Mouse (Mus musculus) stomach, embryonic 15.5 days (tissue): Measurements from ENCODE around the gene Akr1b3. TPM values are rescaled to one million over a fixed set of nuclear protein-coding genes. Genes with fewer than 3 reads are reported as not detected.

Experiments used
- ATAC-seq: fragments of 200-750 bp; cut with Nextera tagmentation; 2 replicates; pipeline ENCODE4 v1.8.0; 2017; ENCODE audit warnings: low read depth, moderate number of reproducible peaks, moderate TSS enrichment; ENCODE audit not compliant: insufficient read depth, low FRiP score
- H3K27ac ChIP-seq: fragments of 300-500 bp; sonication (generic); 2 replicates; pipeline ENCODE4 v1.5.1; 2015; ENCODE audit warnings: mild to moderate bottlenecking, inconsistent platforms
- H3K27me3 ChIP-seq: fragments of 300-500 bp; sonication (generic); replicated peaks from 2 replicates; pipeline ENCODE4 v1.6.1; 2015; ENCODE audit warnings: inconsistent platforms
- H3K36me3 ChIP-seq: fragments of 300-500 bp; sonication (generic); 2 replicates; pipeline ENCODE4 v1.6.1; 2015; ENCODE audit warnings: inconsistent platforms
- H3K4me1 ChIP-seq: fragments of 300-500 bp; sonication (generic); 2 replicates; pipeline ENCODE4 v1.6.1; 2015; ENCODE audit warnings: inconsistent platforms
- H3K4me2 ChIP-seq: fragments of 300-500 bp; sonication (generic); 2 replicates; pipeline ENCODE4 v1.6.1; 2015; ENCODE audit warnings: mild to moderate bottlenecking, inconsistent platforms
- H3K4me3 ChIP-seq: fragments of 300-500 bp; sonication (generic); replicated peaks from 2 replicates; pipeline ENCODE4 v1.5.1; 2015; ENCODE audit warnings: inconsistent platforms
- H3K9ac ChIP-seq: fragments of 300-500 bp; sonication (generic); 2 replicates; pipeline ENCODE4 v1.6.1; 2015; ENCODE audit warnings: inconsistent platforms
- H3K9me3 ChIP-seq: fragments of 300-500 bp; sonication (generic); 2 replicates; pipeline ENCODE4 v1.6.1; 2016; ENCODE audit warnings: inconsistent platforms
- WGBS: fragments of 180-500 bp; shearing (Covaris S2); methylation state at CpG from one replicate; pipeline ENCODE4 v1.1.7; 2015; 5-methylcytosine and 5-hydroxymethylcytosine counted together
- polyA plus RNA-seq: library from polyadenylated mRNA; unstranded; fragments of >200 nt; fragmentation: Nextera tagmentation; extraction: Ambion mirVana; gene quantifications from 2 replicates; pipeline ENCODE4 v1.2.1, GENCODE M21; 2015

Akr1b3 gene
- polyA plus RNA-seq, 1 experiment from 2014 or later, result 110 TPM

GRCm38 (mm10) chr6:34290091-34290490, 27.2 kb downstream of the Akr1b3 start:
- no peak for ATAC-seq
- WGBS, result 86% methylated on average over 17 of the region's 17 CpGs
- H3K27me3 ChIP-seq, result no peaks in the 10 kb centered on the region
- H3K9ac ChIP-seq, result no peak overlapping the region
- H3K4me3 ChIP-seq, result no peak overlapping the region
- H3K36me3 ChIP-seq, result no peaks in the 10 kb centered on the region
- no peak overlapping the region for H3K27ac ChIP-seq
- H3K4me2 ChIP-seq, result no peak overlapping the region
- no peaks in the 10 kb centered on the region for H3K4me1 ChIP-seq
- H3K9me3 ChIP-seq, result no peaks in the 10 kb centered on the region

- no peak overlapping the region for H3K27ac ChIP-seq
- ATAC-seq, result no peak
- 81% methylated on average over 10 of the region's 10 CpGs for WGBS
- no peaks in the 10 kb centered on the region for H3K9me3 ChIP-seq
- no peaks in the 10 kb centered on the region for H3K4me1 ChIP-seq
- H3K4me2 ChIP-seq, result no peak overlapping the region
- H3K9ac ChIP-seq, result no peak overlapping the region
- H3K36me3 ChIP-seq, result no peaks in the 10 kb centered on the region
- no peaks in the 10 kb centered on the region for H3K27me3 ChIP-seq
- no peak overlapping the region for H3K4me3 ChIP-seq
These were observed 29.2 kb downstream of the Akr1b3 start for GRCm38 (mm10) chr6:34288098-34288497.

GRCm38 (mm10) chr6:34286841-34287240, 30.4 kb downstream of the Akr1b3 start:
- Histone ChIP-seq H3K4me3 (no peak overlapping the region), H3K4me1 (no peaks in the 10 kb centered on the region), H3K4me2 (no peak overlapping the region), H3K36me3 (no peaks in the 10 kb centered on the region), H3K9me3 (no peaks in the 10 kb centered on the region), H3K9ac (no peak overlapping the region), H3K27ac (no peak overlapping the region), H3K27me3 (no peaks in the 10 kb centered on the region)
- 67% methylated on average over 3 of the region's 3 CpGs for WGBS
- no peak for ATAC-seq

GRCm38 (mm10) chr6:34278385-34278784, 38.9 kb downstream of the Akr1b3 start:
- no peaks in the 10 kb centered on the region for H3K27me3 ChIP-seq

GRCm38 (mm10) chr6:34277665-34278064, 39.6 kb downstream of the Akr1b3 start:
- Histone ChIP-seq H3K27me3 (no peaks in the 10 kb centered on the region), H3K9me3 (no peaks in the 10 kb centered on the region), H3K36me3 (no peaks in the 10 kb centered on the region), H3K4me2 (no peak overlapping the region), H3K27ac (no peak overlapping the region), H3K4me3 (no peak overlapping the region), H3K9ac (no peak overlapping the region), H3K4me1 (no peaks in the 10 kb centered on the region)
- no peak for ATAC-seq
- WGBS, result 19% methylated on average over 9 of the region's 9 CpGs

More at GRCm38 (mm10) chr6:34278385-34278784, 38.9 kb downstream of the Akr1b3 start:
- H3K27ac ChIP-seq, result no peak overlapping the region
- H3K4me1 ChIP-seq, result no peaks in the 10 kb centered on the region
- 77% methylated on average over 5 of the region's 5 CpGs for WGBS
- H3K9me3 ChIP-seq, result no peaks in the 10 kb centered on the region
- no peaks in the 10 kb centered on the region for H3K36me3 ChIP-seq
- H3K4me3 ChIP-seq, result no peak overlapping the region
- no peak overlapping the region for H3K9ac ChIP-seq
- no peak for ATAC-seq
- no peak overlapping the region for H3K4me2 ChIP-seq

GRCm38 (mm10) chr6:34274346-34274745, 42.9 kb downstream of the Akr1b3 start:
- no peaks in the 10 kb centered on the region for H3K4me1 ChIP-seq
- no peak for ATAC-seq
- H3K9me3 ChIP-seq, result no peaks in the 10 kb centered on the region
- no peak overlapping the region for H3K4me2 ChIP-seq
- H3K27ac ChIP-seq, result no peak overlapping the region
- H3K9ac ChIP-seq, result no peak overlapping the region
- H3K27me3 ChIP-seq, result no peaks in the 10 kb centered on the region
- H3K36me3 ChIP-seq, result no peaks in the 10 kb centered on the region
- H3K4me3 ChIP-seq, result no peak overlapping the region
- 79% methylated on average over 2 of the region's 2 CpGs for WGBS

- 39% methylated on average over 2 of the region's 2 CpGs for WGBS
- Histone ChIP-seq H3K9ac (no peak overlapping the region), H3K9me3 (no peaks in the 10 kb centered on the region), H3K4me1 (no peaks in the 10 kb centered on the region), H3K4me2 (no peak overlapping the region), H3K27me3 (no peaks in the 10 kb centered on the region), H3K27ac (no peak overlapping the region), H3K36me3 (no peaks in the 10 kb centered on the region), H3K4me3 (no peak overlapping the region)
- ATAC-seq, result no peak
These were observed 44.2 kb downstream of the Akr1b3 start for GRCm38 (mm10) chr6:34273073-34273472.

- Histone ChIP-seq H3K27me3 (no peaks in the 10 kb centered on the region), H3K4me1 (no peaks in the 10 kb centered on the region), H3K36me3 (no peaks in the 10 kb centered on the region), H3K9ac (no peak overlapping the region), H3K27ac (no peak overlapping the region), H3K4me3 (no peak overlapping the region), H3K4me2 (no peak overlapping the region), H3K9me3 (no peaks in the 10 kb centered on the region)
- whole genome bisulfite sequencing, result 85% methylated on average over 5 of the region's 5 CpGs
- no peak for ATAC-seq
These were observed 44.8 kb downstream of the Akr1b3 start for GRCm38 (mm10) chr6:34272462-34272861.

GRCm38 (mm10) chr6:34270717-34271116, 46.6 kb downstream of the Akr1b3 start:
- Histone ChIP-seq H3K4me2 (no peak overlapping the region), H3K4me3 (no peak overlapping the region), H3K27ac (no peak overlapping the region), H3K4me1 (no peaks in the 10 kb centered on the region), H3K9me3 (no peaks in the 10 kb centered on the region), H3K9ac (no peak overlapping the region), H3K36me3 (no peaks in the 10 kb centered on the region), H3K27me3 (no peaks in the 10 kb centered on the region)
- no peak for ATAC-seq
- 65% methylated on average over 6 of the region's 6 CpGs for WGBS

- WGBS, result 88% methylated on average over 5 of the region's 5 CpGs
- Histone ChIP-seq H3K9ac (no peak overlapping the region), H3K36me3 (no peaks in the 10 kb centered on the region), H3K9me3 (no peaks in the 10 kb centered on the region), H3K27ac (no peak overlapping the region), H3K4me3 (no peak overlapping the region), H3K4me2 (no peak overlapping the region), H3K27me3 (no peaks in the 10 kb centered on the region), H3K4me1 (no peaks in the 10 kb centered on the region)
- ATAC-seq, result no peak
These were observed 58.7 kb downstream of the Akr1b3 start for GRCm38 (mm10) chr6:34258546-34258945.

Other genes with a start within 250 kb of the Akr1b3 start
- gene Slc35b4, start 140.4 kb downstream of the Akr1b3 start, polyA plus RNA-seq, result 33.8 and 39.7 TPM in 2 replicates
- gene Akr1b8, start 36.6 kb upstream of the Akr1b3 start, polyA plus RNA-seq, result 5.5 and 6.6 TPM in 2 replicates
- gene Akr1b10, start 66.7 kb upstream of the Akr1b3 start, polyA plus RNA-seq, result 18.5 and 20.3 TPM in 2 replicates
- gene Akr1b7, start 94.9 kb upstream of the Akr1b3 start, polyA plus RNA-seq, result 3.5 and 5.4 TPM in 2 replicates
- gene Bpgm, start 158.7 kb upstream of the Akr1b3 start, polyA plus RNA-seq, result 48.0 and 54.6 TPM in 2 replicates